Mouse (Mus musculus) C2C12 (cell line): ENCODE measurements around the gene Lyz1.

Source experiments
- CEBPB ChIP-seq: IDR thresholded peaks from one replicate; pipeline ENCODE4 v1.6.1; 2011; ENCODE audit warnings: low read depth, mild to moderate bottlenecking, control low read depth, moderate library complexity
- CTCF ChIP-seq: IDR thresholded peaks from one replicate; pipeline ENCODE4 v1.5.1; 2011; ENCODE audit not compliant: control insufficient read depth, insufficient read depth, insufficient read length
- MAX ChIP-seq: IDR thresholded peaks from one replicate; pipeline ENCODE4 v1.6.1; 2011; ENCODE audit warnings: mild to moderate bottlenecking, control low read depth
- MYOG ChIP-seq: IDR thresholded peaks from one replicate; pipeline ENCODE4 v1.6.1; 2011; ENCODE audit not compliant: control insufficient read depth, insufficient read length; ENCODE audit errors: extremely low read depth
- USF1 ChIP-seq: IDR thresholded peaks from one replicate; pipeline ENCODE4 v1.6.1; 2011; ENCODE audit warnings: low read depth, mild to moderate bottlenecking, control low read depth, moderate library complexity

DNA sequence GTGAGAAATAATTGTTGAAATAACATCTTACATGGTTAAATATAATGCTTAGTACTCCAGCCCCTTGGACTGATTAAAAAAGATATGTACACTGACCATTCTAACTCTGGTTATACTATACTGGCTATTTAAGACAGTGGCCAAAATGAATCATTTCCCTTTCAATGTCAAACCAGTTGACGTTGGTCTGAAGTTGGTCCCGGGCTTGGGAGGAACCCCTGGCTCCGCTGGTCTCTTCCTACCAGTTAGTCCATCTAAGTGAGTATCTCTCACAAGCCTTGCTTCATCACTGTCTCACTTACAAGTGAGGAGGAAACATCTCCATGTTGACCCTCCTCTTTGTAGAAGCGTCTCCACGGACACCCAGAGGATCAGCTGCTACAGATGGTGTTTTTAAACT lies 11.7 kb upstream of the Lyz1 start:
- TF ChIP-seq MYOG (no peak), CTCF (no peak), USF1 (no peak), CEBPB (no peak), MAX (no peak)
